Mouse (Mus musculus): ENCODE results near the gene Gm49393. TPM values are rescaled to one million over a fixed set of nuclear protein-coding genes. Genes with fewer than 3 reads are reported as not detected.
"Not testable (repeated sequence)": the region's sequence is repeated elsewhere in the genome, so short reads cannot be mapped to it uniquely, and the experiment has no call there.

The Gm49393 gene
- polyA plus RNA-seq (2016; fragmentation: Nextera tagmentation; extraction: Ambion mirVana), result not detected in 2 replicates

GRCm38 (mm10) chr13:60935490-60935889 is at the start of gene Gm49393:
Gene Gm49393, minus strand, starts transcription at chr13:60935590.
- not testable (repeated sequence) for H3K4me3 ChIP-seq; H3K4me1 ChIP-seq; H3K27me3 ChIP-seq (ENCODE audit: insufficient read depth, poor library complexity, severe bottlenecking); H3K36me3 ChIP-seq; H3K27ac ChIP-seq; DNase-seq (ENCODE audit: low spot score); H3K9me3 ChIP-seq
- WGBS, result 56% methylated on average over 2 of the region's 2 CpGs

GRCm38 (mm10) chr13:60972319-60972718 is 36.9 kb upstream of the Gm49393 start:
- 69% methylated on average over 4 of the region's 4 CpGs for WGBS
- not testable (repeated sequence) for H3K27me3 ChIP-seq (ENCODE audit: insufficient read depth, poor library complexity, severe bottlenecking); H3K9me3 ChIP-seq; H3K27ac ChIP-seq; H3K4me3 ChIP-seq; H3K4me1 ChIP-seq; DNase-seq (ENCODE audit: low spot score); H3K36me3 ChIP-seq

DNA sequence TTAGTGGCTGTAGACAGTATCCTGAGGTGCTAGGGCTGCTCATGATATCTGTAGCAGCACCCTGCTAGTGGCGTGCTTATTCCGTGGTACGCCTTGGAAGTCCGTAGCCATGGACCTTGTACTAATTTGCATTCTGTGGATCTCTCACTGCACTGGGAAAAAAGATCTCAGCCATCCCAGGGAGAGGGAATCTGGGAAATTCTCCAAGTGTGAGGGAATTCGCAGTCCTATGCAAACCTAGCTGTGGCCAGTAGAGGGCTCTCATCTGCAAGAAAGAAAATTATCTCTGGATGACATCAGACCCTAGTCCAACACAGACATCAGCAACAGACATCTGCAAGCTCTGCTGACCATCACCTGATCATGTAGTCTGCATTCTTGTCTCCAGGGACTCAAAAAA is 28.6 kb upstream of the Gm49393 start:
- 18% methylated on average over 5 of the region's 5 CpGs for WGBS
- not testable (repeated sequence) for H3K27ac ChIP-seq; H3K4me3 ChIP-seq; H3K36me3 ChIP-seq; H3K4me1 ChIP-seq; H3K27me3 ChIP-seq (ENCODE audit: insufficient read depth, poor library complexity, severe bottlenecking); DNase-seq (ENCODE audit: low spot score); H3K9me3 ChIP-seq

DNA sequence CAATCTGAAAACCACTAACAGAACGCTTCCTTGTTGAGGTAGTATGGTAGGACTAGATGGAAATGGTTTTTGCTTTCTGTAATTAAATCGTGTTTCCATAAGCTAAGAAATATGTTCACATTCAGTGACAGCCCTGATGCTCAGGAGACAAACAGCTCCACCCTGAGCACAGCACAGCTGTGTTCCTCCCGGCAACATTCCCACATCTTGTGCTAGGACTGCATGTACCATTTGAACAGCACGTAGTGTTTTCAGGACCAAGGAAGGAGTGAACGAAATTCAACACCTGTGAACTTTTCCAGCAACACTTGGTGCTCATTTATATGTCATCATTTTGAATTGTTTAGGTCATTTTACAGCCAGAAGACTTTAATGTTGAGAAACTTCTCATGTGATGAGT is 26.3 kb upstream of the Gm49393 start:
- no peak for DNase-seq (ENCODE audit: low spot score)
- Histone ChIP-seq H3K4me1 (no peaks in the 10 kb centered on the region), H3K4me3 (no peak overlapping the region), H3K36me3 (no peaks in the 10 kb centered on the region), H3K27ac (no peak overlapping the region), H3K27me3 (ENCODE audit: insufficient read depth, poor library complexity, severe bottlenecking) (no peaks in the 10 kb centered on the region), H3K9me3 (peaks cover 7% of the 10 kb centered on the region; the same call in 1 of the 2 replicates)
- 65% methylated on average over 5 of the region's 5 CpGs for WGBS

GRCm38 (mm10) chr13:60941884-60942283 is 6.5 kb upstream of the Gm49393 start, which contains the start of gene Tpbpa:
Gene Tpbpa, minus strand, starts transcription at chr13:60941984.
- not testable (repeated sequence) for H3K9me3 ChIP-seq; H3K27ac ChIP-seq; H3K4me3 ChIP-seq; DNase-seq (ENCODE audit: low spot score); H3K27me3 ChIP-seq (ENCODE audit: insufficient read depth, poor library complexity, severe bottlenecking); H3K36me3 ChIP-seq; H3K4me1 ChIP-seq
- 74% methylated on average over 3 of the region's 3 CpGs for WGBS

GRCm38 (mm10) chr13:60936500-60936901 is 1.1 kb upstream of the Gm49393 start, which contains the start of the genes Gm49391 and Ctla2a:
Gene Gm49391, minus strand, starts transcription at chr13:60936571.
Gene Ctla2a, minus strand, starts transcription at chr13:60936625.
- H3K4me1 ChIP-seq, result no peaks in the 10 kb centered on the region
- 49% methylated on average over 5 of the region's 5 CpGs for WGBS
- no peak within 1 kb of the TSS for H3K27ac ChIP-seq
- no peaks in the 10 kb centered on the region for H3K9me3 ChIP-seq
- DNase-seq (ENCODE audit: low spot score), result no peak
- no peaks in the 10 kb centered on the region for H3K27me3 ChIP-seq (ENCODE audit: insufficient read depth, poor library complexity, severe bottlenecking)
- no peak within 1 kb of the TSS for H3K4me3 ChIP-seq
- H3K36me3 ChIP-seq, result no peaks in the 10 kb centered on the region; the same call in 1 of the 2 replicates

DNA sequence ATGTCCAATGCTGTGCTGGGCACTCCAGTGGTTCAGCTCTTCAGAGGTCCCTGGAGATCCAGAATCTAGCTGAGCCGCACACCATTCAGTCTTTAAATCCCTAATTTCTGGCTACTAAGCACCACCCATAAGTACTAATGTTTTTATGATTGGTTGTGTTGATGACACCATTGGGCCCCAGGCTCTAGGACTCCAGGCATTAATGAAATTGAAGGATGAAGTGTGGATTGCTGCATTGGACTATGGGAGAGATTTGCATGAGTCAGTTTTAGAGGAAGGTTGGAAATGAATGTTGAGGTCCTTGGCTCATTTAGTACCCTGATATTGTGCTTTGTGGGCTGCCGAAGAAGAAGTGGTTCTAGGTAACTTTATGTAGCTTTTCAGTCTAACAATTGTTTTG is 30.6 kb downstream of the Gm49393 start, which contains the start of gene Tpbpb:
TSS of gene Tpbpb (minus strand) at position 101 of the 400 bp plus-strand sequence.
- H3K27me3 ChIP-seq (ENCODE audit: insufficient read depth, poor library complexity, severe bottlenecking); H3K4me3 ChIP-seq; H3K36me3 ChIP-seq; DNase-seq (ENCODE audit: low spot score); H3K27ac ChIP-seq; H3K4me1 ChIP-seq; H3K9me3 ChIP-seq: not testable (repeated sequence)
- 77% methylated on average over 2 of the region's 2 CpGs for WGBS

GRCm38 (mm10) chr13:60897328-60897727 is 38.1 kb downstream of the Gm49393 start, which contains the start of gene Ctla2b:
Gene Ctla2b, minus strand, starts transcription at chr13:60897447.
- Histone ChIP-seq H3K9me3 (0 out of 2 replicates have a peak, but pooled peaks cover 3% of the 10 kb centered on the region), H3K4me3 (no peak within 1 kb of the TSS), H3K27me3 (ENCODE audit: insufficient read depth, poor library complexity, severe bottlenecking) (no peaks in the 10 kb centered on the region), H3K4me1 (no peaks in the 10 kb centered on the region), H3K27ac (no peak within 1 kb of the TSS), H3K36me3 (no peaks in the 10 kb centered on the region)
- peak; percentile 77 for DNase-seq (ENCODE audit: low spot score)
- WGBS, result 43% methylated on average over 3 of the region's 3 CpGs

GRCm38 (mm10) chr13:60896794-60897193 is 38.6 kb downstream of the Gm49393 start, which contains the start of gene Gm49392:
Gene Gm49392, minus strand, starts transcription at chr13:60896894.
- H3K27ac ChIP-seq; H3K36me3 ChIP-seq; H3K4me1 ChIP-seq; DNase-seq (ENCODE audit: low spot score); H3K4me3 ChIP-seq; H3K27me3 ChIP-seq (ENCODE audit: insufficient read depth, poor library complexity, severe bottlenecking); H3K9me3 ChIP-seq: not testable (repeated sequence)
- 82% methylated on average over 8 of the region's 8 CpGs for WGBS

- H3K4me1 ChIP-seq, result no peaks in the 10 kb centered on the region
- H3K36me3 ChIP-seq, result no peaks in the 10 kb centered on the region
- H3K27me3 ChIP-seq (ENCODE audit: insufficient read depth, poor library complexity, severe bottlenecking), result no peaks in the 10 kb centered on the region
- DNase-seq (ENCODE audit: low spot score), result no peak
- H3K9me3 ChIP-seq, result no peaks in the 10 kb centered on the region
- H3K27ac ChIP-seq, result no peak overlapping the region
- no peak overlapping the region for H3K4me3 ChIP-seq
Measured at GRCm38 (mm10) chr13:60895406-60896160, 39.8 kb downstream of the Gm49393 start.

DNA sequence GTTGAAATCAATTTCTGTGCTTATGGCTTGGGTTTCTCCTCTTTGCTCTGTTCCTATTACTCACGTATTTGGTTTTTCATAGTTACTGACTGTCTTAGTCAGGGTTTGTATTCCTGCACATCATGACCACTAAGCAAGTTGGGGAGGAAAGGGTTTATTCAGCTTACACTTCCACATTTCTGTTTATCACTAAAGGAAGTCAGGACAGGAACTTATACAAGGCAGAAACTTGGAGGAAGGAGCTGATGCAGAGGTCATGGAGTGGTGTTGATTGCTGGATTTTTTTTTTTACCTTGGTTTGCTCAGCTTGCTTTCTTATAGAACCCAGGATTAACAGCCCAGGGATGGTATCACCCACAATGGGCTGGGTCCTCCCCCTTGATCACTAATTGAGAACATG is 43.1 kb downstream of the Gm49393 start:
- WGBS, result 87% methylated on average over 1 of the region's 1 CpGs
- DNase-seq (ENCODE audit: low spot score), result no peak

DNA sequence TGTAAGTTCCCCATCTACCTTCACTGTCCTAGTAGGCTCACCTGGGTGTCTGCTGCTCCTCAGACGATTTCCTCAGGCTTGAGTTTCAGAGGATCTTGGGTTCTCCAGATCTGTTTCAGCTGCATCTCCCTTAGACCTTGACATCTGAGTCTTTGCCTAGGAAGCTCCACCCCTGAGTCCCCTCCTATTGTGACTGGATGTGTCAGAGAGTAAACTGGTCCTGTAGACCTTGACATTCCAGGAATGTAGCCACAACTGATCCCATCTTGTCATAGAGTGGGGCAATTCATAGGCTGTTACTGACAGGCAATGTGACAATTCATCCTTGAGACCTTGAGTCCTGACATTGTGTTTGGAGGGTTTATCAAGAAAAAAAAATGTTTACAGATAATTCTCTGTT is 71.1 kb downstream of the Gm49393 start, which contains the start of gene 4930486L24Rik:
TSS of gene 4930486L24Rik (minus strand) at position 195 of the 400 bp plus-strand sequence.
- Histone ChIP-seq H3K36me3 (no peaks in the 10 kb centered on the region), H3K27ac (no peak within 1 kb of the TSS), H3K27me3 (ENCODE audit: insufficient read depth, poor library complexity, severe bottlenecking) (no peaks in the 10 kb centered on the region), H3K4me3 (no peak within 1 kb of the TSS), H3K4me1 (no peaks in the 10 kb centered on the region), H3K9me3 (no peaks in the 10 kb centered on the region)
- WGBS, result 58% methylated on average over 1 of the region's 1 CpGs
- DNase-seq (ENCODE audit: low spot score), result no peak

More for the DNA sequence above, 43.1 kb downstream of the Gm49393 start:
- no peak overlapping the region for H3K27ac ChIP-seq
- H3K4me1 ChIP-seq, result no peaks in the 10 kb centered on the region
- H3K4me3 ChIP-seq, result no peak overlapping the region
- H3K36me3 ChIP-seq, result no peaks in the 10 kb centered on the region
- H3K9me3 ChIP-seq, result no peaks in the 10 kb centered on the region
- H3K27me3 ChIP-seq (ENCODE audit: insufficient read depth, poor library complexity, severe bottlenecking), result no peaks in the 10 kb centered on the region

DNA sequence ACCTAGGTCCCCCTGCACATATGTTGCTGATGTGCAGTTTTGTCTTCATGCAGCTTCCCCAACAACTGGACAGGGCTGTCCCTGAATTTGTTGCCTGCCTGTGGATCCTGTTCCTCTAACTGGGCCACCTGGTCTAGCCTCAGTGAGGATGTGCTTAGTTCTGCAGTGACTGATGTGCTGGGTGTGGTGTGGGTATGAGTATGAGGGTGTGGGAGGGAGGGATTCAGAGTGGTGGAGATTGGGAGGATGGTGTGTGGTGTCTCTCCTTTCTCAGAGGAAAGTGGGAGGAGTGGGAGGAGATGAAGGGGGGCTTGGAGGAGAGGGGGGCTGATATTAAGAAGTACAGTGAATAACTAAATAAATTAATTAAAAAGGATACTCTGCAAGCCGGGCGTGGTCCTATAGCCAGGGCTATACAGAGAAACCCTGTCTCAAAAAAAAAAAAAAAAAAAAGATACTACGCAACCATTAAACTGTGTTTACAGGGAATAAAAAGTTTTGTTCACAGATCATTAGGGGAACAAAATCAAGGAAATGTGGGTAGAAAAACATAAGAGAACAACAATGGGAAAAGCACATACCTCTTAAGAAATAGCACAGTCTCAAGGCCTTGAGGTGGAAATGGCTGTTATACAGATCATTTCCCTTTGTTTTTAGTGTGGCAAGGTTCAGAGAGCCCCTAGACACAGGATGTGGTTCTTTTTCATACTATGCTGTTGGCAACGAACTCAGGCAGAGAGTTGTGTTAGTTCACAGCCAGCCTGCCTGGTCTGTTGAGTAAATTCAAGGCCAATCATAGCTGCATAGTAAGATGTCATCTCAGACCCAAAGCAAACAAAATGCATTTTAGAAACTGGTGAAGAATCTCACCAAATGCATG is 86.9 kb downstream of the Gm49393 start:
- no peaks in the 10 kb centered on the region for H3K36me3 ChIP-seq
- H3K4me1 ChIP-seq, result no peaks in the 10 kb centered on the region
- no peaks in the 10 kb centered on the region for H3K27me3 ChIP-seq (ENCODE audit: insufficient read depth, poor library complexity, severe bottlenecking)
- DNase-seq (ENCODE audit: low spot score), result no peak
- no peak overlapping the region for H3K27ac ChIP-seq
- H3K9me3 ChIP-seq, result no peaks in the 10 kb centered on the region
- WGBS, result 78% methylated on average over 4 of the region's 4 CpGs
- no peak overlapping the region for H3K4me3 ChIP-seq

All from heart, embryonic 10.5 days (tissue).